Mouse (Mus musculus): ENCODE data around the gene Prss35.

DNA sequence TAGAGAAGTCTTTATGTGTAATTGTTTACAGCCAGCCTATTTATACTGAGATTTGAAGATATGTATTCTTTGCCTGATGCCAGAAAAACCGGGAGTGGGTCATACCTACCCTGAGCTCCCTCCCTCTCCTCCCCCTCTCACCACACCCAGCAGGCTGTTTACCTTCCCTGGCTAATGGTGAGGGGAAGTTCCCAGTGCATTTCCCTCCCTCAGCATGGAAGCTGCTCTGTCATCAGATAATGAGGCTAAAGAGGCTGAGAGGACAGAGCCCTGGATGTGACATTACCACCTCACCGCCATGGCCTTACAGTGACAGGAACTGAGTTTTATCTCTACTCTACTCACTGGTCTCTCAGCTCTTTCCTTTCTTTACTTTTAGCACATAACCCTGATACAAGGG lies 41.6 kb upstream of the Prss35 start:
- no peak for TF ChIP-seq CTCF (conservative IDR thresholded peaks at IDR 0.05; ENCODE audit: insufficient read depth, insufficient read length, low read depth, low read length)
- TF ChIP-seq POLR2A (IDR thresholded peaks at IDR 0.05; ENCODE audit: low read depth, low read length), result no peak
